Mouse (Mus musculus): ENCODE data around the gene Shc3.
A peak's percentile ranks its signal among the peaks of the same experiment; 100 is the strongest.

Gene Shc3

GRCm38 (mm10) chr13:51568501-51568901, 718 bp downstream of the Shc3 start:
- DNase-seq (ENCODE audit: low spot score) = peak; percentile 63

DNA sequence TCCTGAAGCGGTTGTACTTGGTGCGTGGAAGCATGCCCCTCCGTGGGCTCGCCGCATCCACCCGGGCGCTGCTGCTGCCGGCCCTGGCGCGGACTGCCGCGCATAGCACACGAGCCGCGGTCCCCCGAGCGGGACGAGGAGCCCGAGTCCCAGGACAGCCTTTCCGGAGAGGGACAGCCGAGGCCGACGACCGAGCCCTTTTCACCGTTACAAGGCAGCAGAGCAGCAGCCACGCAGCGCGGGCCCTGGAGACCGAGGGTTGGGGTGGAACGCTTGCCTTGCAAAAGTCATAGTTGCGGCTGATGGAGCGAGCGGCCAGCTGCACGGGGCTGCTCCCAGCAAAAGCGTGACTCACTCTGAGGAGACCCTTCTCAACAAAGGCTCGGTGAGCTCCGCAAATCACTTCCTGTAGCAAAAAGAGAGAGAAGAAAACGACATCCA, 1.8 kb downstream of the Shc3 start:
- peak; percentile 55 for DNase-seq (ENCODE audit: low spot score)

- no peak for DNase-seq (ENCODE audit: low spot score)
Observed at GRCm38 (mm10) chr13:51567078-51567395, 2.2 kb downstream of the Shc3 start.

GRCm38 (mm10) chr13:51566371-51567077, 2.7 kb downstream of the Shc3 start:
- DNase-seq (ENCODE audit: low spot score) = no peak

DNA sequence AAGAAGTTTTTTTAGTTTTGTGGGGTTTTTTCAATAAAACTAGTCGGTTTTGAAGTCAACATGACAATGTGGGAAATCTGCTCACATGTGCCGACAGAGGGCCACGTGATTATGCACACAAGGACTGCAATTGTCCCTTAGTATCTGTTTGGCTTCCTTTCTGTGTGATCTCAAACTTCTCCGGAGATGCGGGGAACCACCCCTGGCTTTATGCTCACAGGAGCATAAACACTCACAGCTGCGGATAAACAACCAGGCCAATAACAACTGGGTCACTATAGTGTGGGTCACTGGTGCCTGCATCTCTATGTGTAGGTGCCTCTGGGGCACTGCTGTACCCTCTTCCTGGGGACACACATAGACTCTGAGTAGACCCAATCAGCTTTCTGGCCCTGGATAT, 4.5 kb downstream of the Shc3 start:
- no peak for DNase-seq (ENCODE audit: low spot score)

DNA sequence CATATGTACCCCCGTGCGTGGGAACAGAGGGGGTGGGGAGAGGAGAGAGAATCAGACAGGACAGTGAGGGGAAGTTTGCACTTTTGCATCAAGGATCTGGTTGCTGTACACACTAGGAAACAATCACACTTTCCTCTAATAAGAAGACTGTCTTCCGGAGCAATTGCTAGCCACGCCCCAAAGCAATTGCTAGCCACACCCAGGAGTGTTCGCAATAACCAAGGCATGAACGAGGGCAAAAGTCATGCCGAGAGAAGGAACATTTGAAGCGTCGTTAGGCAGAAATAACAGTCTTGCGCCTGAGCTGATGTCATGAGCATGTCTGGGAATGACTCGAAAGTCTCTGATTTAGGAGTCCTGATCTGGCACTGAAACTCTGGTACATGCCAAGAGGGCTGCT, 15.9 kb downstream of the Shc3 start:
- no peak for DNase-seq (ENCODE audit: low spot score)

- no peak for DNase-seq (ENCODE audit: low spot score)
Observed at GRCm38 (mm10) chr13:51552233-51552632, 17.0 kb downstream of the Shc3 start.

GRCm38 (mm10) chr13:51551824-51552223, 17.4 kb downstream of the Shc3 start:
- no peak for DNase-seq (ENCODE audit: low spot score)

DNA sequence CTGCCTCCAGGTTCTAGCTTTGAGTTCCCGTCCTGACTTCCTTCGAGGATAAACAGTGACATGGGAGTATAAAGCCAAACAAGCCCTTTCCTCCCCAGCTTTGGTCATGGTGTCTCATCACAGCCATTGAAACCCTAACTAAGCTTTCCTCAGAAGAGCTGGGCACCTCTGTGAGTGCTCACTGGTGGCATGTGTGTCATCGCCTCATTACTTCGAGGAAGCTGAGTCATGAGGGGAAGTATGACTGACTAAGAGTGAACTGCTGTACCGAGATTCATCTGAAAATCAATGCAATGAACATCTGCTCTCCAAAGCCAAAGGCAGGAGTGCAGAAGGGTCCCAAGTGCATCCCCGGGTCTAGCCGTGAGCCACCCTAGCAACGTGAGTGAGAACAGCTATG, 29.4 kb downstream of the Shc3 start:
- no peak for DNase-seq (ENCODE audit: low spot score)

GRCm38 (mm10) chr13:51535326-51535725, 33.9 kb downstream of the Shc3 start:
- DNase-seq (ENCODE audit: low spot score) = no peak

DNA sequence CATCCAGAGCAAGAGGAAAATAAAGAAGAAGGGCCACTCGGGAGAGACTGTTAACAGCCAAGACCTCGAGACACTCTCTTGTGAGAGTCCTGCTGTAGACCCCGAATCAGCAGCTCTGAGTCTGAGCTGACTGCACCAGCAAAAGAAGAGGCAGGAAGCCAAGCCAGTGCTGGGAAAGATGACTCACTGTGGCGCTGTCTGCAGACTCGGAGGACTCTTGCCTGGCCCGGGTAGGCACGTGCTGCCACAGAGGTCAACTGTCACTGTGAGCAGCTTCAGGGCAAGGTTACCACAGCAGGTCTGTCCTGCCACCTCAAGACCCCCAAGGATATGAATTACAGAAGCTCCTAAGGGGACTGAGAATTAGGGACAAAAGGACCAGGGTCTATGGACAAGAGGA, 42.7 kb downstream of the Shc3 start:
- no peak for DNase-seq (ENCODE audit: low spot score)

GRCm38 (mm10) chr13:51524316-51524715, 44.9 kb downstream of the Shc3 start:
- DNase-seq (ENCODE audit: low spot score) = no peak

- DNase-seq (ENCODE audit: low spot score) = no peak
Observed at GRCm38 (mm10) chr13:51523311-51523710, 45.9 kb downstream of the Shc3 start.

- no peak for DNase-seq (ENCODE audit: low spot score)
Observed at GRCm38 (mm10) chr13:51518880-51519279, 50.3 kb downstream of the Shc3 start.

GRCm38 (mm10) chr13:51517943-51518342, 51.3 kb downstream of the Shc3 start:
- DNase-seq (ENCODE audit: low spot score) = no peak

DNA sequence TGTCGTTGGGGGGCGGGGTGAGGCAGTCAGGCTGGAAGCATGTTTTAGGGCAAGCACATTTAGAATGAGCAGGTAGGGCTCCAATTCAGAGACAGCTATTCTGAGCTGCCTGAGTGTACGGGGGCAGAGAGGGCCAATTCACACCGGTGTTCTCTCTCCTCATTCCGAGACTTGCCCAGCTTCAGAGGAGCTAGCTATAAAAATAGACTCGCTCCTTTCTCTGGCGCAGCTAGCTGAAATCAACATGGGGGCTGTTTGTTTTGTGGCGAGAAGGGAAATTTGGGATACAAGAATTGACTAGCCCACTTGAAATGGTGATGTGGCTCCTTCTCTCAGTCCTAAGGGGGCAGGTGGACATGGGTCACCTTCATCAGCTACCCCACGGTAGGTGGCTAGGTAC, 60.4 kb downstream of the Shc3 start:
- no peak for DNase-seq (ENCODE audit: low spot score)

DNA sequence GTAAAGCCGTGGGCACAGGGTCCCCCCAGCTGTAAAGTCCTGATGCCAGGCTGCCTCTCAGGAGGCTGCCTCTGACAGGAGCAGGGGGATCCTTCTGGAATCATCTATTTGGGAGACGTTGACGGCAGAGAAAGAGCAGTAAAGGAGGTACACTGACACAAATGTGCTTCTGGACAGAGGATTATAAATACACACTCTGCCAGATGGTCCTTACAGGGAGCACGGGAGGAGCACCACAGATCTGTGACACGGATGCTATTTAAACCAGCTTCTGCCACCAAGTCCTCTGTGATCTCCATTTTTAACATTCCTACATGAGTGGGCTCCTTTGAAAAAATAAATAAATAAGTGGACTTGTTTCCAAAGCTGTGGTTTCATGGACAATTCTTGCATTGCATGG, 63.5 kb downstream of the Shc3 start:
- DNase-seq (ENCODE audit: low spot score) = no peak

DNA sequence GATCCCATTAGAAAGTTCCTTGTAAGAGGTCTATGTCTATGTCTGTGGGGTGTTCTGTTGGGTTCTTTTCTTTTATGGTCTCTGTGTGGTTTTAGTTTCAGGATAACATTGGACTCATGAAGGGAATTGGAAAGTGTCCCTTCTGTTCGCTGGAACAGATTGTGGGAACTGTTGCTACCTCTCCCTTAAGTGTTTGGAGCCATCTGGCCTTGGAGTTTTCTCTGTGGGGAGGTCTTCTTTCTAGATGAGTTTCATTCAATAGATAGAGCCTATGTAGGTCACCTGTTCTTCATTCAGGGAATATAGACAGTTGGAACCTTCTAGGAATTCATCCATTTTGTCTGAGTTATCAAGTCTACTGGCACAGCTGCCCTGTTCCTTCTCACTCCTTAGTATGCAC, 69.5 kb downstream of the Shc3 start:
- DNase-seq (ENCODE audit: low spot score) = no peak

GRCm38 (mm10) chr13:51493676-51494075, 75.5 kb downstream of the Shc3 start:
- DNase-seq (ENCODE audit: low spot score) = no peak

DNA sequence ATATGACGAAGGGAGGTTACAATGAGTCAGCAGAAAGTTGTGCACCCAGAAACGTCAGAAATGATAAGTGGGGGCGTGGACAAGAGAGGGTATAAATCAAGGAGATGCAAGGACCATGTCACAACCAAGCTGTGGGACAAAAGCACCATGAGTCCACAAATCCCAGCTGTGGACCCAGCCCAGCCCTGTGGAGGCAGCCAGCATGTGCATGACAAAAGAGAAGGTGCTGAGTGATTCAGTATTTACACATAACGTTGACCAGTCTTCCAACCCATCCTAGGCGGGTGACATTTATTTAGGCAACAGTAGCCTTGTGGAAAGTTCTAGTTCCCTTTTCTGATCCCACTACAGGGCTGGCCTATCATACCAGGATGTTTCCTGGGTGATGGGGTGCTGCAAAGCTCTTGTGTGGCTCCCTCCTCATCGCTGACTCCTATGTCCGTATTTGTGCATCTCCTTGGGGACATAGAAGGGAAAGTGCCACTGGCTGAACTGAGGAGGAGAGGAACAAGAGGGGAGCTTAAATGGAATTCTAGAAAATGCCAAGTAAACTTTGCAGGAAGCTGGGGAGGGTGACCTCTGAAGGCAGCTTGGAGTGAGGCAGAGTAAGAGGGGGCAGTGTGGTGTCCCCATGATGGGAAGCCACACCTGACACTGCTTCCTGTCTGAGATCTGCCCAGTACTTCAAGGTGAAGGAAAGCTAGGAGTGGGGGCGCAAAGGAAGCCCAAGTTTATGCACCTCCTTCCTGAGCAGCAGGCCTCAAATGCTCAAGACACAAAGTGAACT, 77.4 kb downstream of the Shc3 start:
- no peak for DNase-seq (ENCODE audit: low spot score)

- no peak for DNase-seq (ENCODE audit: low spot score)
Observed at GRCm38 (mm10) chr13:51490195-51490594, 79.0 kb downstream of the Shc3 start.

- peak; percentile 7 for DNase-seq (ENCODE audit: low spot score)
Observed at GRCm38 (mm10) chr13:51488945-51489344, 80.3 kb downstream of the Shc3 start.

GRCm38 (mm10) chr13:51485291-51485690, 83.9 kb downstream of the Shc3 start:
- DNase-seq (ENCODE audit: low spot score) = no peak

DNA sequence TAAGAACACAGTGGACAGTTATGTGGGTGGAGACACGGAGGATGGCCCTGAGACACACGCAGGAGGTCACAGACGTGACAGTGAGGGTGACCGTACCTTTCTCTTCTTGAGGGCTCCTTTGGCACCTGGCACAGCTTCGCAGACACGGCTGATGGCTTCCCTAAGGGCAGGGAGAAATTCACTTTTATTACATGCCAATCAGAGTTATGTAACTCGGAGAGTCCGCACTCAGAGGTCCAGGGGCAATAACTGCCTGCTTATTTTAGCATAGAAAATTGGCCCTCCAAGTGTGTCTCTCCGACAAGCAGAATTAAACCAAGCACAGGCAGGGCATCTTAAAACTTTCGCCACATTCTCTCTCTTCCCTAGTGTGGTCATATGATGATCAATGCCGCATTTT, 86.4 kb downstream of the Shc3 start:
- DNase-seq (ENCODE audit: low spot score) = no peak

Measured in embryo, embryonic 10 days (tissue).